Mouse (Mus musculus): ENCODE measurements around the gene Shld2. TPM values are rescaled to one million over a fixed set of nuclear protein-coding genes. Genes with fewer than 3 reads are reported as not detected.

Shld2 gene
- polyA plus RNA-seq, 1 experiment from 2014 or later = 12.2 TPM

DNA sequence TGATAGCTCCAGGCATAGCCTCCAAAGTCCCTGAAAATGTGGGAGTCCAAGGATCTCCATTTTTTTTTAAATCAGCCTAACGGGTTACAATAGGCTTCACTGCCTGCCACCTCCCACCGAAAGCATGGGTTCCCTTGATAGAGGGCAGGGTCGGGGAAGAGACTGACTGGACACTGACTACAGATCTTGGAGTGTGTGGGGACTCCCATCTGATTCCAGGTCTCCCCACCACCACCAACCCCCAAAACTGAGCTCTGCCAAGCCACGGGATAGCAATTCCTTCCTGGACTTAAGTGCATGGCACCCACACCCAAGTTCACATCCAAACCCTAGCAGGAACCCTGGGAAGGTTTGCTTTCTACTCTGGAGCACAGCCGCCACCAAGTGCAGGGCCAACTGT is 89.9 kb downstream of the Shld2 start:
- Histone ChIP-seq H3K9me3 (replicated peaks) (no peaks in the 10 kb centered on the region), H3K4me3 (replicated peaks) (no peak overlapping the region), H3K27me3 (peaks cover 30% of the 10 kb centered on the region), H3K4me1 (peaks cover 5% of the 10 kb centered on the region), H3K27ac (replicated peaks) (no peak overlapping the region), H3K4me2 (replicated peaks) (peak overlapping the region; percentile 54; the same call in 1 of the 2 replicates), H3K9ac (no peak overlapping the region), H3K36me3 (no peaks in the 10 kb centered on the region)
- no peak for ATAC-seq (ENCODE audit: insufficient number of reproducible peaks, low FRiP score, low TSS enrichment, low read depth)
- 78% methylated on average over 5 of the region's 5 CpGs for WGBS

DNA sequence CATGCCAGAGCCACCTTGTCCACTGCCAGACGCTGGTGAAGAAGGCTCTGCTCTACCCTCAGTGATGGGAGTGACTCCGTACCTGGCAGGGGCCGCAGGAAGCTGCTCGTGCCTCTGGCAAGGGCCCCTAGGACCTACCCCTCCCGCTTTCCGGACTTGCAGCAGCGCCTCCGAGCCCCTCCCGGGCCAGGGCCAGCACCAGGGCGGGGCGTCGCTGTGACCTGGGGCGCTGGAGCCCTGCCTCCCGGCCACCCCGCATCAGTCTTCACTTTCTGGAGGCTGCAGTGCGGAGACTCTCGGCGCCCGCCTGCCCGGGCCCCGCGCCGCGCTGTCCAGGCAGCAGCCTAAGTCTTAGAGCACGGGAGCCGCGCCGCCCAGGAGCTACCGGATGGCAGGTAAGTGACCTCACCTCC is 90.5 kb downstream of the Shld2 start:
- H3K4me1 ChIP-seq = peaks cover 5% of the 10 kb centered on the region
- 3% methylated on average over 29 of the region's 29 CpGs for WGBS

DNA sequence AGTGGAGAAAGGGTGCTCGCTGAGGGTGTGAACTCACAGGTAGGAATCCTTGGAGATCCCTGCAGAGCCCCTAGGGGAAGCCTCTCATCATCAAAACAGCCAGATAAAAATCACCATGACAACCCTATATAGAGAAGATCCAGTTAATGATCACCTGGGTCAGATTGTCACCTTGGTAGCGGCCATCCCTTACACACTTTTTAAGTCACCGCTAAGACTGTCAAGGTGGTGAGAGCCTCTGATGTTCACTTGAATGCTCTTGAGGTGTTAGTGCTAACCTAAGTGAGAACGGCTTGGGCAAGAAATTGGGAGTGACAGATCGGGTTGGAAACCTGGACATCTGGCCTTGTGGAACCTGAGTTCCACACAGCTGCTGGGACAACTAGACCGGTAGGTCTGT is 91.0 kb downstream of the Shld2 start, which contains the start of gene Syt15:
Gene Syt15, plus strand, starts transcription at position 301 of the 400 bp plus-strand sequence.
- Histone ChIP-seq H3K4me2 (replicated peaks) (peak within 1 kb of the TSS; percentile 54), H3K4me3 (replicated peaks) (peak within 1 kb of the TSS; percentile 29), H3K9ac (no peak within 1 kb of the TSS), H3K27ac (replicated peaks) (no peak within 1 kb of the TSS), H3K27me3 (peaks cover 30% of the 10 kb centered on the region), H3K9me3 (replicated peaks) (no peaks in the 10 kb centered on the region), H3K4me1 (peaks cover 5% of the 10 kb centered on the region), H3K36me3 (no peaks in the 10 kb centered on the region)
- ATAC-seq (ENCODE audit: insufficient number of reproducible peaks, low FRiP score, low TSS enrichment, low read depth) = no peak
- 74% methylated on average over 6 of the region's 6 CpGs for WGBS

More for the DNA sequence above, 90.5 kb downstream of the Shld2 start:
- H3K9ac ChIP-seq = no peak overlapping the region
- peak overlapping the region; percentile 54 for H3K4me2 ChIP-seq (replicated peaks)
- H3K27me3 ChIP-seq = peaks cover 30% of the 10 kb centered on the region
- H3K36me3 ChIP-seq = no peaks in the 10 kb centered on the region
- peak overlapping the region; percentile 29 for H3K4me3 ChIP-seq (replicated peaks)
- no peaks in the 10 kb centered on the region for H3K9me3 ChIP-seq (replicated peaks)
- H3K27ac ChIP-seq (replicated peaks) = no peak overlapping the region
- no peak for ATAC-seq (ENCODE audit: insufficient number of reproducible peaks, low FRiP score, low TSS enrichment, low read depth)

DNA sequence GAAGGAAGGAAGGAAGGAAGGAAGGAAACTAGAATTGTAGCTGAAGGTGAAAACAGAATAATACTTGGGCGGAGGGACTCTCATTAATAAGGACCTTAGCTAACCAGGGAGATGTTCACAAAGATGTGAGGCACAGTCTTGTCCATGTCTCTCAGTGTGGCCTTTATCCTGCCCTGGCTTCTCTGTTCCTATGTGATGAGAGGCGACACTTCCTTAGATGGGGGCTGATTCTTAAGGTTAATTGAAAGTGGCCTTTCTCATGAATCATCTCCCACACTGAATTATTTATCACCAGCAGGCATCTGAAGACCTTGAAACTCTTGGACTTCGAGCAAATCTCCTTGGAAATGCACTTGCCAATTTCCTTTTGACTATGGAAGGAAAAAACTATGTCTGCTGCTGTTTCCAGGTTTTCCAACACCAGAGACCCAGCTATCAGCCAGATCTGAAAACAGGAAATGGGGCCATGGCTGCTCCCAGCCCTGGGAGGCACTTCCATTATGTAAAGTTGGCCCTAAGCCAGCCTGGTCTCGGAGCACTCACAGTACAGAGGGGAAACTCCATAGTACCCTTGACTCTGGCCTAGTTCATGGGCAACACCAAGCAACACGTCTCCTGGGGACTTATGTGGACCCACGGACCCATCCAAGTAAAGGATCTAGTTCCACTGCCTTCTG is 94.7 kb downstream of the Shld2 start:
- no peaks in the 10 kb centered on the region for H3K36me3 ChIP-seq
- no peak overlapping the region for H3K4me3 ChIP-seq (replicated peaks)
- no peaks in the 10 kb centered on the region for H3K9me3 ChIP-seq (replicated peaks)
- peaks cover 20% of the 10 kb centered on the region for H3K27me3 ChIP-seq
- no peak overlapping the region for H3K27ac ChIP-seq (replicated peaks)
- WGBS = 68% methylated on average over 6 of the region's 6 CpGs
- ATAC-seq (ENCODE audit: insufficient number of reproducible peaks, low FRiP score, low TSS enrichment, low read depth) = no peak
- H3K4me2 ChIP-seq (replicated peaks) = no peak overlapping the region
- H3K4me1 ChIP-seq = peaks cover 5% of the 10 kb centered on the region
- no peak overlapping the region for H3K9ac ChIP-seq

DNA sequence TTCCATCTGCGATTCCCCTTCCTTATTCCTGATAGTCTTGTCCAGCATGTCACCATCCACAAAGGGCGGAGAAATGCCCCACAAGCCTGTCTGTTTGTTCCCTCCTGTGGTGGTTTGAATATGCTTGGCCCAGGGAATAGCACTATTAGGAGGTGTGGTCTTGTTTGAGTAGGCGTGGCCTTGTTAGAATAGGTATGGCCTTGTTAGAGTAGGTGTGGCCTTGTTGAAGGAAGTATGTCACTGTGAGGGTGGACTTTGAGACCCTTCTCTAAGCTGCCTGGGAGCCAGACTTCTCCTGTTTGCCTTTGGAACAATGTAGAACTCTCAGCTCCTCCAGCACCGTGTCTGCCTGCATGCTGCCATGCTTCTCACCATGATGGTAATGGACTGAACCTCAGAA is 100.4 kb downstream of the Shld2 start:
- Histone ChIP-seq H3K9me3 (replicated peaks) (no peaks in the 10 kb centered on the region), H3K4me2 (replicated peaks) (no peak overlapping the region), H3K27ac (replicated peaks) (no peak overlapping the region), H3K4me3 (replicated peaks) (no peak overlapping the region), H3K36me3 (no peaks in the 10 kb centered on the region), H3K4me1 (no peaks in the 10 kb centered on the region), H3K9ac (no peak overlapping the region), H3K27me3 (no peaks in the 10 kb centered on the region)
- WGBS = 89% methylated on average over 4 of the region's 4 CpGs
- no peak for ATAC-seq (ENCODE audit: insufficient number of reproducible peaks, low FRiP score, low TSS enrichment, low read depth)

DNA sequence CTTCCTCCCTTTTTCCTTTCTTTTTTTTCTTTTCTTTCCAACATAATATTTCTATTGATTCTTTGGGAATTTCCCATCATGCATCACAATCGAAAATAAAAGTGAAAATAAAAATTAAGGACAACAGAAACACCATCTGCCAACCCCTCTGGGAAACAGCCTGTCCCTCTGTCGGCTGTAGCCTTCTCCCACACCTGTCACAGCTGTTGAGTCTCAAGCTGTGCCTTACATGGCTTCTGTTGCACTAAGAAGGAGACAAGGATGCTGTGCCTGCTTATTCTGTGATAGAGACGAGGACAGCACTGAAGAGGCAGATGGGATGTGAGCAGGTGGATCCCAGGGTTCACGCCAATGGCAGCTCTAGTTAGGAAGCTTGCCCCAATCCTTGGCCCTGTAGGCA is 101.2 kb downstream of the Shld2 start:
- H3K9ac ChIP-seq = no peak overlapping the region
- H3K4me3 ChIP-seq (replicated peaks) = no peak overlapping the region
- H3K9me3 ChIP-seq (replicated peaks) = no peaks in the 10 kb centered on the region
- no peak overlapping the region for H3K27ac ChIP-seq (replicated peaks)
- no peak for ATAC-seq (ENCODE audit: insufficient number of reproducible peaks, low FRiP score, low TSS enrichment, low read depth)
- no peaks in the 10 kb centered on the region for H3K4me1 ChIP-seq
- 53% methylated on average over 4 of the region's 4 CpGs for WGBS
- H3K36me3 ChIP-seq = no peaks in the 10 kb centered on the region
- no peak overlapping the region for H3K4me2 ChIP-seq (replicated peaks)
- no peaks in the 10 kb centered on the region for H3K27me3 ChIP-seq

DNA sequence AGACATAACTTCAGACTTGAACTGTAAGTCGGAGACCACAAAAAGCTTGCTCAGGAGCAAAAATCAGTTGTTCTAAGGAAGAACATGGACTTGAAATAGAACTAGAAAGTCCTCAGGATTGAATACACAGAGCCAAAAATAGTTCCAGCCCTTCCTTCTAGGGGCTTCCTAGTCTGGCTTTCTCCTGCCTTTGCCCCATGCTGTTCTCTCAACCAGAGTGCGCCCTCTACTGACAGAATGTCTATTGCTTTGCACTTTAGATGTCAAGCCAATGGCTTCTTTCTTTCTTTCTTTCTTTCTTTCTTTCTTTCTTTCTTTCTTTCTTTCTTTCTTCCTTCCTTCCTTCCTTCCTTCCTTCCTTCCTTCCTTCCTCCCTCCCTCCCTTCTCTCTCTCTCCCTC is 101.6 kb downstream of the Shld2 start:
- WGBS = 44% methylated on average over 2 of the region's 2 CpGs
- H3K27me3 ChIP-seq = no peaks in the 10 kb centered on the region
- H3K36me3 ChIP-seq = no peaks in the 10 kb centered on the region
- no peak overlapping the region for H3K4me2 ChIP-seq (replicated peaks)
- no peaks in the 10 kb centered on the region for H3K9me3 ChIP-seq (replicated peaks)
- H3K4me3 ChIP-seq (replicated peaks) = no peak overlapping the region
- H3K27ac ChIP-seq (replicated peaks) = no peak overlapping the region
- no peak overlapping the region for H3K9ac ChIP-seq
- H3K4me1 ChIP-seq = no peaks in the 10 kb centered on the region
- no peak for ATAC-seq (ENCODE audit: insufficient number of reproducible peaks, low FRiP score, low TSS enrichment, low read depth)

DNA sequence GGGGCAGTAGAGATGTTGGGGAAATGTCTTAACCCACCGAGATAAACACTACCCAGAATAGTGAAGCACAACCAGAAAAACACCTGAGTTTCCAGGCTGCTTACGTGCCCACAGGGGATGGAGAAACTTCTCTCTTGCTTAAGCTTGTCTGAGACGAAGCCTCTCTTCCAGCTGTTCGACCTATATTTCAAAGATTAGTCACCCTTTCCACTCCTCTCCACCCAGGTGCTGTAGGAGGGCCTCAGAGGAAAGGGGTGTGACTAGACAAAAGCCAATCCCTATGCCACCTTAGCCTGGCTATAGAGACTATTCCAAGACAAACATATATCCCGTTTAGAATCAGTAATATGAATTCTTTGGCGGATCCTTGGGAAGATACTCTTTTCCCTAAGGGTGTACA is 102.3 kb downstream of the Shld2 start:
- Histone ChIP-seq H3K27me3 (peaks cover 2% of the 10 kb centered on the region; the same call in 1 of the 2 replicates), H3K9ac (no peak overlapping the region), H3K4me1 (no peaks in the 10 kb centered on the region), H3K4me3 (replicated peaks) (no peak overlapping the region), H3K36me3 (no peaks in the 10 kb centered on the region), H3K4me2 (replicated peaks) (no peak overlapping the region), H3K9me3 (replicated peaks) (no peaks in the 10 kb centered on the region), H3K27ac (replicated peaks) (no peak overlapping the region)
- WGBS = 62% methylated on average over 6 of the region's 6 CpGs
- no peak for ATAC-seq (ENCODE audit: insufficient number of reproducible peaks, low FRiP score, low TSS enrichment, low read depth)

DNA sequence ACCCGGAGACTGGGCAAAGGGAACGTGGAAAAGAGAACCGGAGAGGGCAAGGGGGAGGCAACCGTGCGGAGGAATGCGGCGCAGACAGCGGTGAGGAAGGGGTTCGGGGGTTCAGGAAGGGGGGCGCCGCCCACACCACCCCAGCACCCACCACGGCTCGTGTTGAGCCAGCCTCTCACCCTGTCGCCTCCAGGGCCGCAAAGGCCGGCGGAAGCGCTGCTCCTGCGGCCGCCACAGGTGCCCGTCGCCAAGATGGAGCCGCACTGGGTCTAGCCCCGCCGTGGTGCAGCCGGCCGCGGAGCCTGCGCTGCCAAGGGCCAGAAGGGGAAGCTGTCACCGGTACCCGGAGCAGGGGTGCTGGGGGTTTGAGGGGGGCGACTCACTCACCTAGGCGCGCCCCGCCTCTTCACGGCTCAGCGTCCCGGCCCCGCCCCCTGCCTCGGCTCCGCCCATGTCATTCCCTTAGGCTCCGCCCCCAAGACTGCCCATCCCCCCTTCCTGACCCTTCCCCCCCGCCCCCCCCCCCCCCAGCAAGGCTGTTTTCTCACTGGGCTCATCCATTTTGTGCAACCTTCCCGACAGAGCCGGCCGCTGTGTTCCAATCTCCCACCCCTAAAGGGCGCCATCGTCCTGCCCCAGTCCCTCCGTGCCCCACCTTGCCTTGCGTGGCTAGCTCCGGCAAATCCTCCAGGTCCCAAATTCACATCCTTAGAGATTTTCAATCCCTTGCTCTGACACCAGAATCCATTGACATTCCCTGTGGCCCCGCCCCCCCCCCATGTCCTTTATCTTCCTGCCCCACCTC is 108.9 kb downstream of the Shld2 start, which contains the start of gene Gprin2:
Gene Gprin2, minus strand, starts transcription at position 423 of the 805 bp plus-strand sequence.
- Histone ChIP-seq H3K27me3 (peaks cover 5% of the 10 kb centered on the region; the same call in 1 of the 2 replicates), H3K9ac (peak within 1 kb of the TSS; percentile 52), H3K27ac (replicated peaks) (peak within 1 kb of the TSS; percentile 48; the same call in 1 of the 2 replicates), H3K4me2 (replicated peaks) (peak within 1 kb of the TSS; percentile 96), H3K36me3 (no peaks in the 10 kb centered on the region), H3K4me3 (replicated peaks) (peak within 1 kb of the TSS; percentile 76), H3K4me1 (peaks cover 12% of the 10 kb centered on the region; the same call in 1 of the 2 replicates), H3K9me3 (replicated peaks) (no peaks in the 10 kb centered on the region)
- ATAC-seq (ENCODE audit: insufficient number of reproducible peaks, low FRiP score, low TSS enrichment, low read depth) = peak; percentile 32; the same call in 1 of the 2 replicates
- 4% methylated on average over 36 of the region's 52 CpGs for WGBS

DNA sequence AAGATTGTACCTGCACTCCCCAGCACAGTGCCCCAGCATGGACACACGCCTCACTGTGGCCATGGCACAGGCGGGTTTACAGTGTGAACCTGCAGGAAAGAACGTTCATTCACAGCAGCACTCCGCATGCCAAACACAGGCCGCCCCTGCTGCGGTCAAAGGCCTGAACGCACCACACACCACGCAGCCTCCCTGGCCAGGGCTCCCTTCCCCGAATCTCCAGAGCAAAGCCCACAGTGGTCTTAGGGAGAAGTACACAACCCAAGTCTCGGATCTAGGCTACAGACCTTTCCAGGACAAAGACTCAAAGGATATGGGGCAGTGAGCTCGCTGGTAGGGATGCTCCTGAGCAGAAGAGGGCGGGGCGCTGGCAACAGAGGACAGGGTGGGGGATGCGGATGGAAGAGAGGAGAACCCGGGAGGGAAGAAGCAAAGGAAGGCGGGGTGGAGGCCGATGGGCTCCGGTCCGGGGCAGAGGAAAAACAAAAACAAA is 109.5 kb downstream of the Shld2 start:
- Histone ChIP-seq H3K9ac (peak overlapping the region; percentile 52), H3K27ac (replicated peaks) (no peak overlapping the region; the same call in 1 of the 2 replicates), H3K4me3 (replicated peaks) (peak overlapping the region; percentile 76), H3K4me1 (peaks cover 18% of the 10 kb centered on the region; the same call in 1 of the 2 replicates), H3K36me3 (no peaks in the 10 kb centered on the region), H3K4me2 (replicated peaks) (peak overlapping the region; percentile 96), H3K9me3 (replicated peaks) (no peaks in the 10 kb centered on the region), H3K27me3 (peaks cover 5% of the 10 kb centered on the region; the same call in 1 of the 2 replicates)
- WGBS = 4% methylated on average over 19 of the region's 19 CpGs
- ATAC-seq (ENCODE audit: insufficient number of reproducible peaks, low FRiP score, low TSS enrichment, low read depth) = peak; percentile 47; the same call in 1 of the 2 replicates

DNA sequence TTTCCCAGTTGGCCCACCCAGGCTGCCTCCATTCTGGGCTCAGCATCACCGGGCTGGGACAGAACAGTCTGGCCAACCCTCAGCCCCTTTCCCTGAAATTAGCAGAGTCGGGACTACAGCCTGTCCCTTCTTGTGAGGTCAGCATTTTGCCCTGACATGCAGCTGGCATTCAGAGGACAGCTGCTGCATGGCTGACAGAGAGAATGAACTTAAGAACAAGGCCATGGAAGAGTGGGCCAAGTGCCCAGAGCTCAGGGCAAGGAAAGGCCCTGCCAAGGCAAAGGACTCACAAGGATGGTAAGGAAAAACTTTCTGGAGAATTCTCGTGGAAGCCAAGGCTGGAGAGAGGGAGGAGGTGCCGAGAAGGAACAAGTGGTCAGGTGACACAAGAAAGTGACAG is 113.6 kb downstream of the Shld2 start:
- ATAC-seq (ENCODE audit: insufficient number of reproducible peaks, low FRiP score, low TSS enrichment, low read depth) = 0 out of 2 replicates have a peak, but pooled peaks have one; percentile 12
- peak overlapping the region; percentile 66 for H3K27ac ChIP-seq (replicated peaks)
- H3K4me1 ChIP-seq = peaks cover 18% of the 10 kb centered on the region; the same call in 1 of the 2 replicates
- no peak overlapping the region for H3K4me3 ChIP-seq (replicated peaks)
- H3K9me3 ChIP-seq (replicated peaks) = no peaks in the 10 kb centered on the region
- no peak overlapping the region for H3K4me2 ChIP-seq (replicated peaks)
- no peak overlapping the region; the same call in 1 of the 2 replicates for H3K9ac ChIP-seq
- 27% methylated on average over 4 of the region's 4 CpGs for WGBS
- H3K36me3 ChIP-seq = 0 out of 2 replicates have a peak, but pooled peaks cover 7% of the 10 kb centered on the region
- no peaks in the 10 kb centered on the region for H3K27me3 ChIP-seq
